Mouse (Mus musculus): Measurements from ENCODE around the gene Angel1.

GRCm38 (mm10) chr12:86770927-86771326, 44.7 kb upstream of the Angel1 start:
- TF ChIP-seq CTCF (IDR thresholded peaks at IDR 0.05; ENCODE audit: low read depth, low read length) (no peak), POLR2A (IDR thresholded peaks at IDR 0.05; ENCODE audit: insufficient read depth, low read length) (no peak), EP300 (IDR thresholded peaks at IDR 0.05; ENCODE audit: insufficient read depth, low read depth, low read length) (0 out of 2 replicates have a peak, but pooled peaks have one; percentile 12)
